Mouse (Mus musculus) bone marrow macrophage, adult 2 months (primary cell): ENCODE measurements around the gene St8sia1.

Experiments
- CTCF ChIP-seq: IDR thresholded peaks from 2 replicates; pipeline ENCODE4 v1.5.1; 2012; ENCODE audit warnings: low read depth, mild to moderate bottlenecking, low read length, moderate library complexity
- POLR2A ChIP-seq: IDR thresholded peaks from 2 replicates; pipeline ENCODE4 v1.6.1; 2012; ENCODE audit warnings: mild to moderate bottlenecking, low read depth, low read length, borderline replicate concordance

- TF ChIP-seq POLR2A (no peak), CTCF (no peak)
Observed at GRCm38 (mm10) chr6:142809373-142810098, 154.7 kb downstream of the St8sia1 start.
